Mouse (Mus musculus) central nervous system, embryonic 18 days (tissue): Measurements from ENCODE around the gene Sccpdh. TPM values are rescaled to one million over a fixed set of nuclear protein-coding genes. Genes with fewer than 3 reads are reported as not detected.

Experiments used
- polyA plus RNA-seq: library from polyadenylated mRNA; depleted of rRNA; stranded (reverse); fragments of >200 nt; gene quantifications from 2 replicates; pipeline ENCODE4 v1.2.3, GENCODE M21; 2012; rRNA removed

Gene Sccpdh
- 97.7 and 109 TPM in 2 replicates for polyA plus RNA-seq

DNA sequence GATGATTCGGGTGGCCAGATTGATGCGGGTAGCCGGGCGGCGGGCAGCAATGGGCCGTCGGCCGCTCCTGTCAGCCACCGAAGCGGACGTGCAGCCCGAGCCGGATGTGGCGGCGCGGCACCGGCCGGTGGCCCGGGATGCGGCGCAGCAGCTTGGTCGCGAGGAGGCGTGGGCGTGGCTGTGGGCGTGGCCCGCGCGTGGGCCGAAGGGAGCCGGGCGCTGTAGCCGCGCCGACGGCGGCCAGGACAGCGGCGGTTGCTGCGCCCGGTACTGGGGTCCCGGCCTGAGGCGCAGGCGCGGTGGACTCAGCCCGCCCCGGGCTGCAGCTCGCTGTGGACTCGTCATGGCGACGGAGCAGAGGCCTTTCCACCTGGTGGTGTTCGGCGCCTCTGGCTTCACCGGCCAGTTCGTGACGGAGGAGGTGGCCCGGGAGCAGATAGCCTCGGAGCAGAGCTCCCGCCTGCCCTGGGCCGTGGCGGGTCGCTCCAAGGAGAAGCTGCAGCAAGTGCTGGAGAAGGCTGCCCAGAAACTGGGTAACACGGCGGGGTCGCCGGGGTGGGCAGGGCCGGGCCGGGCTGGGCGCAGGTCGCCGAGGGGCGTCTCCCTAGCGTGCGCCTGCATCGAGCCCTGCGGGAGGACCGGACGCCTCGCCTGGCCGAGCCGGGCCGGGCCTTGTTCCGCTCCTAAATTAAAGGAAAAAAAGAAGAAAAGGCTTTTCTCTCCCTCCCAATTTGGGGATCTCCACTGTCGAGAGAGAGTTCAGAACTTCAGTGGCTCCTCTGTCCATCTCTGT lies at the start of gene Sccpdh:
Gene Sccpdh (plus strand): TSS at position 198 of the 793 bp plus-strand sequence.

Other genes with a start within 250 kb of the Sccpdh start
- gene Smyd3, start 150.2 kb upstream of the Sccpdh start, polyA plus RNA-seq: 15.1 and 15.3 TPM in 2 replicates
- gene Tfb2m, start 121.9 kb upstream of the Sccpdh start, polyA plus RNA-seq: 23.3 and 23.4 TPM in 2 replicates
- 26.4 and 27.7 TPM in 2 replicates for gene Cnst, start 121.8 kb upstream of the Sccpdh start, polyA plus RNA-seq
- gene Kif28, start 77.1 kb downstream of the Sccpdh start, polyA plus RNA-seq: 0.06 and 0.11 TPM in 2 replicates
- gene Gm10518, start 135.2 kb downstream of the Sccpdh start, polyA plus RNA-seq: not detected in 2 replicates
- 33.3 and 33.7 TPM in 2 replicates for gene Ahctf1, start 135.5 kb downstream of the Sccpdh start, polyA plus RNA-seq